Mouse (Mus musculus): ENCODE data around the gene Zfp319. TPM values are rescaled to one million over a fixed set of nuclear protein-coding genes. Genes with fewer than 3 reads are reported as not detected.

The Zfp319 gene
- polyA plus RNA-seq, 1 experiment, result 6.6 TPM

- TF ChIP-seq POLR2A (IDR thresholded peaks at IDR 0.05; ENCODE audit: low read depth, low read length) (no peak), CTCF (IDR thresholded peaks at IDR 0.05; ENCODE audit: borderline replicate concordance, insufficient read depth, low read length) (no peak)
- Histone ChIP-seq H3K4me3 (ENCODE audit: insufficient read depth, low read length) (peak overlapping the region; percentile 94), H3K27ac (ENCODE audit: insufficient read depth, low read length) (peak overlapping the region; percentile 63), H3K4me1 (ENCODE audit: control insufficient read depth, insufficient read depth, low read length) (peaks cover 3% of the 10 kb centered on the region; the same call in 1 of the 2 replicates)
Observed at GRCm38 (mm10) chr8:95332437-95333199, 868 bp upstream of the Zfp319 start.

- TF ChIP-seq POLR2A (IDR thresholded peaks at IDR 0.05; ENCODE audit: low read depth, low read length) (no peak), CTCF (IDR thresholded peaks at IDR 0.05; ENCODE audit: borderline replicate concordance, insufficient read depth, low read length) (no peak)
- H3K27ac ChIP-seq (ENCODE audit: insufficient read depth, low read length), result peak overlapping the region; percentile 87
- H3K4me1 ChIP-seq (ENCODE audit: control insufficient read depth, insufficient read depth, low read length), result peaks cover 3% of the 10 kb centered on the region; the same call in 1 of the 2 replicates
- H3K4me3 ChIP-seq (ENCODE audit: insufficient read depth, low read length), result peak overlapping the region; percentile 94
Observed at GRCm38 (mm10) chr8:95331156-95331719, 512 bp downstream of the Zfp319 start.

- Histone ChIP-seq H3K4me1 (ENCODE audit: control insufficient read depth, insufficient read depth, low read length) (no peaks in the 10 kb centered on the region; the same call in 1 of the 2 replicates), H3K4me3 (ENCODE audit: insufficient read depth, low read length) (peak overlapping the region; percentile 94), H3K27ac (ENCODE audit: insufficient read depth, low read length) (no peak overlapping the region)
- no peak for TF ChIP-seq POLR2A (IDR thresholded peaks at IDR 0.05; ENCODE audit: low read depth, low read length)
- no peak for TF ChIP-seq CTCF (IDR thresholded peaks at IDR 0.05; ENCODE audit: borderline replicate concordance, insufficient read depth, low read length)
Observed at GRCm38 (mm10) chr8:95330367-95330766, 1.4 kb downstream of the Zfp319 start.

- Histone ChIP-seq H3K4me3 (ENCODE audit: insufficient read depth, low read length) (no peak overlapping the region), H3K4me1 (ENCODE audit: control insufficient read depth, insufficient read depth, low read length) (peaks cover 3% of the 10 kb centered on the region; the same call in 1 of the 2 replicates), H3K27ac (ENCODE audit: insufficient read depth, low read length) (no peak overlapping the region)
- TF ChIP-seq POLR2A (IDR thresholded peaks at IDR 0.05; ENCODE audit: low read depth, low read length) (no peak), CTCF (IDR thresholded peaks at IDR 0.05; ENCODE audit: borderline replicate concordance, insufficient read depth, low read length) (no peak)
Observed at GRCm38 (mm10) chr8:95327866-95328465, 3.8 kb downstream of the Zfp319 start.

GRCm38 (mm10) chr8:95326822-95327221 is 4.9 kb downstream of the Zfp319 start:
- TF ChIP-seq CTCF (IDR thresholded peaks at IDR 0.05; ENCODE audit: borderline replicate concordance, insufficient read depth, low read length), result no peak
- no peak for TF ChIP-seq POLR2A (IDR thresholded peaks at IDR 0.05; ENCODE audit: low read depth, low read length)

GRCm38 (mm10) chr8:95324646-95325045 is 7.1 kb downstream of the Zfp319 start:
- Histone ChIP-seq H3K27ac (ENCODE audit: insufficient read depth, low read length) (no peak overlapping the region), H3K4me1 (ENCODE audit: control insufficient read depth, insufficient read depth, low read length) (0 out of 2 replicates have a peak, but pooled peaks cover 3% of the 10 kb centered on the region), H3K4me3 (ENCODE audit: insufficient read depth, low read length) (no peak overlapping the region)
- TF ChIP-seq CTCF (IDR thresholded peaks at IDR 0.05; ENCODE audit: borderline replicate concordance, insufficient read depth, low read length) (no peak), POLR2A (IDR thresholded peaks at IDR 0.05; ENCODE audit: low read depth, low read length) (no peak)

More at GRCm38 (mm10) chr8:95326822-95327221, 4.9 kb downstream of the Zfp319 start:
- Histone ChIP-seq H3K4me1 (ENCODE audit: control insufficient read depth, insufficient read depth, low read length) (peaks cover 3% of the 10 kb centered on the region; the same call in 1 of the 2 replicates), H3K4me3 (ENCODE audit: insufficient read depth, low read length) (no peak overlapping the region), H3K27ac (ENCODE audit: insufficient read depth, low read length) (no peak overlapping the region)

- no peak for TF ChIP-seq CTCF (IDR thresholded peaks at IDR 0.05; ENCODE audit: borderline replicate concordance, insufficient read depth, low read length)
- no peak for TF ChIP-seq POLR2A (IDR thresholded peaks at IDR 0.05; ENCODE audit: low read depth, low read length)
- Histone ChIP-seq H3K4me1 (ENCODE audit: control insufficient read depth, insufficient read depth, low read length) (0 out of 2 replicates have a peak, but pooled peaks cover 3% of the 10 kb centered on the region), H3K27ac (ENCODE audit: insufficient read depth, low read length) (no peak overlapping the region), H3K4me3 (ENCODE audit: insufficient read depth, low read length) (no peak overlapping the region)
Observed at GRCm38 (mm10) chr8:95323201-95323600, 8.5 kb downstream of the Zfp319 start.

GRCm38 (mm10) chr8:95320224-95321139 is 11.3 kb downstream of the Zfp319 start:
- Histone ChIP-seq H3K4me3 (ENCODE audit: insufficient read depth, low read length) (0 out of 2 replicates have a peak overlapping the region, but pooled peaks have one; percentile 6), H3K4me1 (ENCODE audit: control insufficient read depth, insufficient read depth, low read length) (0 out of 2 replicates have a peak, but pooled peaks cover 3% of the 10 kb centered on the region), H3K27ac (ENCODE audit: insufficient read depth, low read length) (no peak overlapping the region)
- TF ChIP-seq CTCF (IDR thresholded peaks at IDR 0.05; ENCODE audit: borderline replicate concordance, insufficient read depth, low read length) (no peak), POLR2A (IDR thresholded peaks at IDR 0.05; ENCODE audit: low read depth, low read length) (no peak)

- no peak for TF ChIP-seq CTCF (IDR thresholded peaks at IDR 0.05; ENCODE audit: borderline replicate concordance, insufficient read depth, low read length)
- TF ChIP-seq POLR2A (IDR thresholded peaks at IDR 0.05; ENCODE audit: low read depth, low read length), result no peak
- no peak overlapping the region for H3K4me3 ChIP-seq (ENCODE audit: insufficient read depth, low read length)
- no peak overlapping the region for H3K27ac ChIP-seq (ENCODE audit: insufficient read depth, low read length)
- no peaks in the 10 kb centered on the region for H3K4me1 ChIP-seq (ENCODE audit: control insufficient read depth, insufficient read depth, low read length)
Observed at GRCm38 (mm10) chr8:95315350-95315749, 16.4 kb downstream of the Zfp319 start.
